Mouse (Mus musculus) megakaryocyte, embryonic 14.5 days (primary cell): ENCODE data around the gene Bhlhe40.

Experiments
- FLI1 ChIP-seq: IDR thresholded peaks from 2 replicates; pipeline ENCODE4 v1.6.1; 2012; ENCODE audit warnings: low read length, inconsistent platforms, mixed read lengths
- GATA1 ChIP-seq: IDR thresholded peaks from 3 replicates; pipeline ENCODE4 v1.6.1; 2012; ENCODE audit warnings: mixed read lengths, low read length, inconsistent platforms, borderline replicate concordance

DNA sequence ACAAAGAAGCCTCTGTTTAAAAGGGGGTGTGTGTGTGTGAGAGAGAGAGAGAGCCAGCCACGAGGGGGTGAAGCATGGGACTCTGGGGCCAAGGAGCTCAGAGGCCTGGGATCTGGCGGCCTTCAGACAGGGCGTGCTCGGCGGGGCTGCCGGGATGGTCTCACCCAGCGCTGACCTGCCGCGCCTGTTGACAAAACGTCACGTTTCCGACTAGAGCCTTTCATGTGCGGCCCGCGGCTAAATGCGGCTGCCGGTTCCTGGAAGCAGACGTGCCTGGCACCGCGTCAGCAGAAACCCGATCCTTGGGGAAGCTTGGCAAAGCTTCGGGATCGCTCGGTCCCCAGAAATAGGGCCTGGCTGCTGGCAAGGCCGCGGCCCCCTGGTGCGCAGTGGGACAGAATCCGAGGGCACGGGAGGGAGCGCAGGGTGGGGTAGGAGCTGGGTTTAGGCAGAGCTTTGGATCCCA, 7.9 kb downstream of the Bhlhe40 start:
- TF ChIP-seq FLI1 (no peak), GATA1 (no peak)
